Mouse (Mus musculus) hindbrain, postnatal 0 days (tissue): ENCODE data around the gene Asb10. TPM values are rescaled to one million over a fixed set of nuclear protein-coding genes. Genes with fewer than 3 reads are reported as not detected.

ENCODE experiments used
- ATAC-seq: fragments of 200-750 bp; cut with Nextera tagmentation; 2 replicates; pipeline ENCODE4 v1.8.0; 2017; ENCODE audit warnings: mild to moderate bottlenecking, moderate TSS enrichment, moderate library complexity
- DNase-seq: peaks from one replicate; pipeline ENCODE4 v3.0.0-alpha.2; 2015; ENCODE audit warnings: low spot score
- H3K27ac ChIP-seq: fragments of 300-500 bp; sonication (generic); 2 replicates; pipeline ENCODE4 v1.5.1; 2014; ENCODE audit warnings: mild to moderate bottlenecking
- H3K27me3 ChIP-seq: fragments of 300-500 bp; sonication (generic); 2 replicates; pipeline ENCODE4 v1.6.1; 2014; ENCODE audit warnings: low read length, mixed read lengths; ENCODE audit not compliant: insufficient read depth
- H3K36me3 ChIP-seq: fragments of 300-500 bp; sonication (generic); 2 replicates; pipeline ENCODE4 v1.6.1; 2014; ENCODE audit warnings: low read length, mixed read lengths; ENCODE audit not compliant: insufficient read depth
- H3K4me1 ChIP-seq: fragments of 300-500 bp; sonication (generic); 2 replicates; pipeline ENCODE4 v1.6.1; 2014; ENCODE audit warnings: antibody characterized with exemption, low read length, mixed read lengths; ENCODE audit not compliant: insufficient read depth
- H3K4me2 ChIP-seq: fragments of 300-500 bp; sonication (generic); 2 replicates; pipeline ENCODE4 v1.6.1; 2014; ENCODE audit warnings: low read depth, mild to moderate bottlenecking, low read length, moderate library complexity, mixed read lengths
- H3K4me3 ChIP-seq: fragments of 300-500 bp; sonication (generic); 2 replicates; pipeline ENCODE4 v1.5.1; 2014; ENCODE audit warnings: low read length
- H3K9ac ChIP-seq: fragments of 300-500 bp; sonication (generic); replicated peaks from 2 replicates; pipeline ENCODE4 v1.6.1; 2014; ENCODE audit warnings: mild to moderate bottlenecking, low read length, moderate library complexity, mixed read lengths
- H3K9me3 ChIP-seq: fragments of 300-500 bp; sonication (generic); 2 replicates; pipeline ENCODE4 v1.6.1; 2016; ENCODE audit warnings: low read length, mixed read lengths
- CTCF ChIP-seq: IDR thresholded peaks from 2 replicates; pipeline ENCODE4 v1.5.1; 2016; ENCODE audit warnings: antibody characterized with exemption, control low read depth, low read depth
- WGBS: fragments of 180-500 bp; shearing (Covaris S2); extraction: QIAGEN DNeasy Blood & Tissue Kit; methylation state at CpG from one replicate; pipeline ENCODE4 v1.1.7; 2014; 5-methylcytosine and 5-hydroxymethylcytosine counted together
- polyA plus RNA-seq: library from polyadenylated mRNA; unstranded; fragments of >200 nt; fragmentation: Nextera tagmentation; extraction: Ambion mirVana; gene quantifications from 2 replicates; pipeline ENCODE4 v1.2.1, GENCODE M21; 2015
- total RNA-seq: library from RNA; depleted of rRNA; stranded (reverse); fragments of >200 nt; gene quantifications from 2 replicates; pipeline ENCODE4 v1.2.3, GENCODE M21; 2014

Asb10 gene
- total and polyA plus RNA-seq, 2 experiments from 2014 or later: 0.10 to 0.21 TPM

- Histone ChIP-seq H3K4me1 (peaks cover 6% of the 10 kb centered on the region), H3K4me3 (no peak overlapping the region), H3K4me2 (no peak overlapping the region), H3K9ac (no peak overlapping the region), H3K9me3 (no peaks in the 10 kb centered on the region), H3K27ac (no peak overlapping the region), H3K36me3 (no peaks in the 10 kb centered on the region), H3K27me3 (no peaks in the 10 kb centered on the region)
- ATAC-seq: no peak
- no peak for TF ChIP-seq CTCF
- DNase-seq: no peak
- WGBS: 69% methylated on average over 5 of the region's 5 CpGs
Observed at GRCm38 (mm10) chr5:24553621-24554244, 13.0 kb upstream of the Asb10 start.

- Histone ChIP-seq H3K27ac (no peak overlapping the region), H3K4me3 (no peak overlapping the region), H3K27me3 (no peaks in the 10 kb centered on the region), H3K4me1 (peaks cover 6% of the 10 kb centered on the region), H3K9ac (no peak overlapping the region), H3K4me2 (peak overlapping the region; percentile 25), H3K36me3 (no peaks in the 10 kb centered on the region), H3K9me3 (no peaks in the 10 kb centered on the region)
- 30% methylated on average over 2 of the region's 2 CpGs for WGBS
- ATAC-seq (no peak), DNase-seq (no peak)
- TF ChIP-seq CTCF: no peak
Observed at GRCm38 (mm10) chr5:24551317-24551688, 10.5 kb upstream of the Asb10 start.

- H3K27ac ChIP-seq: no peak overlapping the region; the same call in 1 of the 2 replicates
Observed at GRCm38 (mm10) chr5:24550598-24551316, 10.0 kb upstream of the Asb10 start.

GRCm38 (mm10) chr5:24542643-24543042 lies 1.9 kb upstream of the Asb10 start:
- DNase-seq (no peak), ATAC-seq (no peak)
- no peak overlapping the region for H3K27ac ChIP-seq
- H3K4me3 ChIP-seq: no peak overlapping the region
- H3K9me3 ChIP-seq: no peaks in the 10 kb centered on the region
- no peaks in the 10 kb centered on the region for H3K27me3 ChIP-seq
- H3K4me2 ChIP-seq: no peak overlapping the region
- no peaks in the 10 kb centered on the region for H3K4me1 ChIP-seq
- no peak overlapping the region for H3K9ac ChIP-seq
- WGBS: 77% methylated on average over 7 of the region's 7 CpGs
- TF ChIP-seq CTCF: no peak
- no peaks in the 10 kb centered on the region for H3K36me3 ChIP-seq

More at GRCm38 (mm10) chr5:24550598-24551316, 10.0 kb upstream of the Asb10 start:
- ATAC-seq (peak; percentile 77), DNase-seq (peak; percentile 84)
- H3K4me2 ChIP-seq: peak overlapping the region; percentile 25
- H3K4me3 ChIP-seq: no peak overlapping the region
- 20% methylated on average over 26 of the region's 26 CpGs for WGBS
- H3K27me3 ChIP-seq: no peaks in the 10 kb centered on the region
- no peaks in the 10 kb centered on the region for H3K36me3 ChIP-seq
- H3K9me3 ChIP-seq: no peaks in the 10 kb centered on the region
- H3K9ac ChIP-seq: no peak overlapping the region
- peaks cover 6% of the 10 kb centered on the region for H3K4me1 ChIP-seq
- TF ChIP-seq CTCF: no peak

GRCm38 (mm10) chr5:24541144-24541569 lies 379 bp upstream of the Asb10 start:
- DNase-seq (no peak), ATAC-seq (no peak)
- H3K4me2 ChIP-seq: no peak overlapping the region
- no peak for TF ChIP-seq CTCF
- no peaks in the 10 kb centered on the region for H3K9me3 ChIP-seq
- H3K27me3 ChIP-seq: 0 out of 2 replicates have a peak, but pooled peaks cover 4% of the 10 kb centered on the region
- H3K9ac ChIP-seq: no peak overlapping the region
- no peak overlapping the region for H3K27ac ChIP-seq
- WGBS: 48% methylated on average over 6 of the region's 6 CpGs
- H3K4me3 ChIP-seq: no peak overlapping the region
- H3K4me1 ChIP-seq: no peaks in the 10 kb centered on the region
- no peaks in the 10 kb centered on the region for H3K36me3 ChIP-seq

GRCm38 (mm10) chr5:24539571-24540296 lies 1.0 kb downstream of the Asb10 start:
- H3K9ac ChIP-seq: no peak overlapping the region
- 78% methylated on average over 22 of the region's 22 CpGs for WGBS
- no peak for ATAC-seq

More at GRCm38 (mm10) chr5:24539571-24540296, 1.0 kb downstream of the Asb10 start:
- Histone ChIP-seq H3K4me1 (no peaks in the 10 kb centered on the region), H3K4me2 (no peak overlapping the region), H3K9me3 (no peaks in the 10 kb centered on the region), H3K36me3 (no peaks in the 10 kb centered on the region), H3K27ac (no peak overlapping the region), H3K4me3 (no peak overlapping the region), H3K27me3 (0 out of 2 replicates have a peak, but pooled peaks cover 4% of the 10 kb centered on the region)
- DNase-seq: no peak
- TF ChIP-seq CTCF: no peak
